20 mouse cellular contexts compared by ENCODE assay signal in the genomic region with DNA sequence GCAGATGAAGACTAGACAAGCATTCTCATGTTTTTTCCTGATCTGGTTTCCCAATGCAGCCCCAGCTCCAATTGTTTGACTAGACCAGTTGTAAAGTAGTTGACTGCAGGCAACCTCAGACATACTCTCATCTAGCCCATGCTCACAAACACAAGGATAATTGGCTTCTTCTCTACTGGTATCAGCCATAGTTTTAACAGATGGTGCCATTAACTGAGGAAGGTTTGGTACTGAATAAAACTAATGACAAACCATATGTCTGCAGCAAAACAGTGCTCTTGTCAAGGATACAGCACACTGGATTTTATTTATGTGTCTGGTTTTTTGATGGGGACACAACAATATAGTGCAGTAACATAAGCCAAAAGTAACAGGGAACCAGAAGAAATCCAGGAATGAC.
"Had no signal": no experiment of that assay in that cellular context is flagged by ENCODE, and none has a peak within 500 bp of the region (broad histone marks: within the 10 kb centered on the region; RNA-seq: fewer than 3 reads in every experiment).

No protein-coding gene starts in this region.

- ATAC-seq: liver, embryonic 12.5 days; midbrain, embryonic 13.5 days; midbrain, embryonic 16.5 days had no signal

- H3K9ac ChIP-seq: limb, embryonic 13.5 days; liver, embryonic 12.5 days; liver, embryonic 15.5 days; lung, embryonic 15.5 days; midbrain, embryonic 13.5 days had no signal

- H3K4me1 ChIP-seq: limb, embryonic 10.5 days; limb, embryonic 13.5 days; liver, embryonic 12.5 days; liver, embryonic 15.5 days; megakaryocyte, embryonic 14.5 days; midbrain, embryonic 10.5 days had no signal

- DNase-seq: kidney, postnatal 25 days; layer of hippocampus, adult 9-11 months; liver; lung, adult 18-20 months; lung, postnatal 10 days; lung, postnatal 36 days; thymus, adult 18-20 months; thymus, postnatal 36 days had no signal

- H3K36me3 ChIP-seq: limb, embryonic 10.5 days; limb, embryonic 13.5 days; liver, embryonic 12.5 days; liver, embryonic 15.5 days; lung, embryonic 15.5 days; midbrain, embryonic 10.5 days; midbrain, embryonic 13.5 days had no signal

- H3K4me2 ChIP-seq: limb, embryonic 13.5 days; liver, embryonic 12.5 days; liver, embryonic 15.5 days; lung, embryonic 15.5 days; midbrain, embryonic 13.5 days had no signal

- H3K27me3 ChIP-seq: limb, embryonic 13.5 days; liver, embryonic 12.5 days; liver, embryonic 15.5 days; lung, embryonic 15.5 days; megakaryocyte, embryonic 14.5 days; midbrain, embryonic 13.5 days had no signal

- H3K27ac ChIP-seq: kidney, postnatal 0 days; layer of hippocampus, adult 2 months; limb, embryonic 10.5 days; limb, embryonic 13.5 days; liver, embryonic 12.5 days; liver, embryonic 15.5 days; lung, embryonic 15.5 days; midbrain, embryonic 10.5 days; midbrain, embryonic 13.5 days had no signal

- H3K4me3 ChIP-seq: layer of hippocampus, adult 2 months; limb, embryonic 10.5 days; limb, embryonic 13.5 days; liver, embryonic 12.5 days; liver, embryonic 15.5 days; lung, embryonic 15.5 days; megakaryocyte, embryonic 14.5 days; midbrain, embryonic 10.5 days; midbrain, embryonic 13.5 days; myocyte had no signal

- H3K9me3 ChIP-seq: limb, embryonic 10.5 days; limb, embryonic 13.5 days; liver, embryonic 12.5 days; liver, embryonic 15.5 days; lung, embryonic 15.5 days; megakaryocyte, embryonic 14.5 days; midbrain, embryonic 10.5 days; midbrain, embryonic 13.5 days had no signal
